Mouse (Mus musculus) ES-Bruce4 (cell line): Measurements from ENCODE around the gene Fam222b. TPM values are rescaled to one million over a fixed set of nuclear protein-coding genes. Genes with fewer than 3 reads are reported as not detected.

ENCODE experiments used
- H3K27ac ChIP-seq: 2 replicates; pipeline ENCODE4 v1.5.1; 2012; ENCODE audit warnings: low read length, inconsistent platforms; ENCODE audit not compliant: insufficient read depth
- H3K27me3 ChIP-seq: 2 replicates; pipeline ENCODE4 v1.6.1; 2012; ENCODE audit warnings: mild to moderate bottlenecking, low read length, inconsistent platforms; ENCODE audit not compliant: control insufficient read depth, poor library complexity, insufficient read depth, severe bottlenecking
- H3K36me3 ChIP-seq: 2 replicates; pipeline ENCODE4 v1.6.1; 2012; ENCODE audit warnings: inconsistent platforms, mild to moderate bottlenecking, low read length, moderate library complexity; ENCODE audit not compliant: control insufficient read depth, poor library complexity, insufficient read depth, severe bottlenecking
- H3K4me1 ChIP-seq: one replicate; pipeline ENCODE4 v1.8.1; 2011; ENCODE audit warnings: low read length; ENCODE audit not compliant: control insufficient read depth, insufficient read depth
- H3K4me3 ChIP-seq: 2 replicates; pipeline ENCODE4 v1.5.1; 2011; ENCODE audit warnings: low read depth, mild to moderate bottlenecking, low read length
- H3K9ac ChIP-seq: 2 replicates; pipeline ENCODE4 v1.6.1; 2012; ENCODE audit warnings: low read depth, mild to moderate bottlenecking, inconsistent platforms; ENCODE audit not compliant: poor library complexity, severe bottlenecking
- H3K9me3 ChIP-seq: replicated peaks from 2 replicates; pipeline ENCODE4 v1.6.1; 2012; ENCODE audit warnings: mild to moderate bottlenecking, low read length, inconsistent platforms; ENCODE audit not compliant: control insufficient read depth, poor library complexity, insufficient read depth, severe bottlenecking
- CTCF ChIP-seq: IDR thresholded peaks from one replicate; pipeline ENCODE4 v1.8.1; 2011; ENCODE audit warnings: low read depth, low read length
- EP300 ChIP-seq: IDR thresholded peaks from 2 replicates; pipeline ENCODE4 v1.6.1; 2011; ENCODE audit warnings: low read depth, low read length; ENCODE audit not compliant: insufficient read depth
- POLR2A ChIP-seq: IDR thresholded peaks from one replicate; pipeline ENCODE4 v1.8.1; 2011; ENCODE audit warnings: low read length; ENCODE audit not compliant: insufficient read depth
- polyA plus RNA-seq: library from polyadenylated mRNA; stranded (reverse); fragments of >200 nt; gene quantifications from 2 replicates; pipeline ENCODE4 v1.2.4, GENCODE M21; 2011; ENCODE audit warnings: low read depth; ENCODE audit not compliant: missing spikeins, insufficient read depth, insufficient read length

Gene Fam222b
- polyA plus RNA-seq, 1 experiment: 17.5 TPM

GRCm38 (mm10) chr11:78155674-78156073, 61.2 kb downstream of the Fam222b start:
- H3K36me3 ChIP-seq: peaks cover 41% of the 10 kb centered on the region
- no peak for TF ChIP-seq CTCF
- TF ChIP-seq EP300: no peak
- TF ChIP-seq POLR2A: no peak
- H3K27me3 ChIP-seq: no peaks in the 10 kb centered on the region
- no peak overlapping the region for H3K9ac ChIP-seq
- H3K9me3 ChIP-seq: no peaks in the 10 kb centered on the region
- no peak overlapping the region for H3K4me3 ChIP-seq
- no peaks in the 10 kb centered on the region for H3K4me1 ChIP-seq
- no peak overlapping the region for H3K27ac ChIP-seq

DNA sequence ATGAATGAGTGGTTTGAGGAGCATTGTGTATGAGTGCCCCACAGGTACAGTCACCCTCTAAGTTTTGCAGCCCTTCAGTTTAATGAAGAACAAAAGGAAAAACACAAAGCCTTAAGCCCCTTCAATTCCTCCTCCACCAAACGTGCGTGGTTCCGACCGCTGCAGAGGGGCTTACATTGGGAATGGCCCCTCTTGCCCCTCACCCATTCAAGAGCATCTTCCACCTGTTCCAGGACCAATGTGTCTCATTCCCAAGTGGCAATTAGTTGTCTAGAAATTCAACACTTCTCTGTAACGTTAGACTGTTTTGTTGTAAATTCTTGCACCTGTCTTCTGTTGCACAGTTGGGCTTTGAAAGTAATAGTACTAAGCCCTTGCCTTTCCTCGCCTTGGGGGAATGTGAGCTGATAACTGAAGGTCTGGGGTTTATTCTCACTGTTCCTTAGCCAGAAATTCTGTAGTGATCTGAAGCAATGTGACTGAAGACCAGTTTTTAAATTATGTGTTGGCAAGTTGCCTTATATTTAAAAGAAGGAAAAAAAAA, 61.8 kb downstream of the Fam222b start:
- no peak overlapping the region for H3K9ac ChIP-seq
- H3K4me1 ChIP-seq: no peaks in the 10 kb centered on the region
- peaks cover 44% of the 10 kb centered on the region for H3K36me3 ChIP-seq

GRCm38 (mm10) chr11:78159096-78159495, 64.6 kb downstream of the Fam222b start:
- Histone ChIP-seq H3K4me1 (peaks cover 4% of the 10 kb centered on the region), H3K36me3 (peaks cover 54% of the 10 kb centered on the region)

More for the DNA sequence above, 61.8 kb downstream of the Fam222b start:
- no peaks in the 10 kb centered on the region for H3K9me3 ChIP-seq
- H3K27ac ChIP-seq: no peak overlapping the region
- TF ChIP-seq POLR2A: no peak
- no peak for TF ChIP-seq CTCF
- TF ChIP-seq EP300: no peak
- H3K4me3 ChIP-seq: no peak overlapping the region
- H3K27me3 ChIP-seq: no peaks in the 10 kb centered on the region

GRCm38 (mm10) chr11:78159557-78159956, 65.1 kb downstream of the Fam222b start:
- Histone ChIP-seq H3K9me3 (no peaks in the 10 kb centered on the region), H3K27me3 (no peaks in the 10 kb centered on the region), H3K36me3 (peaks cover 54% of the 10 kb centered on the region), H3K4me3 (no peak overlapping the region), H3K4me1 (peaks cover 4% of the 10 kb centered on the region), H3K27ac (peak overlapping the region; percentile 31), H3K9ac (no peak overlapping the region)
- no peak for TF ChIP-seq EP300
- no peak for TF ChIP-seq CTCF
- no peak for TF ChIP-seq POLR2A

More at GRCm38 (mm10) chr11:78159096-78159495, 64.6 kb downstream of the Fam222b start:
- Histone ChIP-seq H3K27ac (no peak overlapping the region), H3K9me3 (no peaks in the 10 kb centered on the region), H3K9ac (no peak overlapping the region), H3K4me3 (no peak overlapping the region), H3K27me3 (no peaks in the 10 kb centered on the region)
- TF ChIP-seq POLR2A (no peak), CTCF (peak; percentile 94), EP300 (no peak)

DNA sequence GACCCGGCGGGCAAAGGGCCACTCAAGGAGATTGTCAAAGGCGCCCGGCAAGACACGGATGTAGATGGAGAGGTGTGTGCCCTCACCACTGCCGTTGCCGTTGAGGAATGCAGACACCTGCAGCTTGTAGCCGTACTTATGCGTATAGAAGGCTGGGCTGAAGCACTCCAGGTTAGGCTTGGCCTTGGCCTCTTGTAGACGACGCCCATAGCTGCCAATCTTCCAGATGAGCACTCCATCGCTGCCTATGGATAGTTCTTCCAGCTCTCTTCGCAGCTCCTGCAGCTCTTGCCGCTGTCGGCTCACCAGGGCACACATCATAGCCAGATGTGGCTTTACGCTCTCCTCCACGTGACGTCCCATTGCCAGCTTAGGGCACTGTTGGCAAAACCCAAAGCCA, 65.7 kb downstream of the Fam222b start:
- H3K27ac ChIP-seq: no peak overlapping the region
- H3K4me1 ChIP-seq: peaks cover 4% of the 10 kb centered on the region
- no peak overlapping the region for H3K9ac ChIP-seq
- peaks cover 52% of the 10 kb centered on the region for H3K36me3 ChIP-seq
- TF ChIP-seq CTCF: no peak
- TF ChIP-seq POLR2A: no peak
- TF ChIP-seq EP300: no peak
- H3K4me3 ChIP-seq: no peak overlapping the region
- H3K27me3 ChIP-seq: no peaks in the 10 kb centered on the region
- no peaks in the 10 kb centered on the region for H3K9me3 ChIP-seq

GRCm38 (mm10) chr11:78160675-78161074, 66.2 kb downstream of the Fam222b start:
- peaks cover 4% of the 10 kb centered on the region for H3K4me1 ChIP-seq
- H3K4me3 ChIP-seq: no peak overlapping the region
- TF ChIP-seq POLR2A (no peak), CTCF (no peak), EP300 (no peak)
- no peak overlapping the region for H3K9ac ChIP-seq
- H3K9me3 ChIP-seq: no peaks in the 10 kb centered on the region
- H3K27ac ChIP-seq: no peak overlapping the region
- no peaks in the 10 kb centered on the region for H3K27me3 ChIP-seq
- peaks cover 49% of the 10 kb centered on the region for H3K36me3 ChIP-seq
